Mouse (Mus musculus) midbrain, postnatal 0 days (tissue): ENCODE results near the gene Mpdz. TPM values are rescaled to one million over a fixed set of nuclear protein-coding genes. Genes with fewer than 3 reads are reported as not detected.

ENCODE experiments used
- ATAC-seq: fragments of 200-750 bp; cut with Nextera tagmentation; 2 replicates; pipeline ENCODE4 v1.8.0; 2017; ENCODE audit warnings: moderate number of reproducible peaks, mild to moderate bottlenecking, moderate TSS enrichment, moderate library complexity; ENCODE audit not compliant: low FRiP score
- DNase-seq: peaks from one replicate; pipeline ENCODE4 v3.0.0-alpha.2; 2015; ENCODE audit warnings: low spot score
- H3K27ac ChIP-seq: fragments of 300-500 bp; sonication (generic); 2 replicates; pipeline ENCODE4 v1.5.1; 2014; ENCODE audit warnings: low read depth, mild to moderate bottlenecking, low read length, mixed read lengths
- H3K27me3 ChIP-seq: fragments of 300-500 bp; sonication (generic); 2 replicates; pipeline ENCODE4 v1.6.1; 2014; ENCODE audit warnings: low read length, control low read depth, mixed read lengths; ENCODE audit not compliant: insufficient read depth
- H3K36me3 ChIP-seq: fragments of 300-500 bp; sonication (generic); 2 replicates; pipeline ENCODE4 v1.6.1; 2014; ENCODE audit warnings: low read length, control low read depth, mixed read lengths; ENCODE audit not compliant: insufficient read depth
- H3K4me1 ChIP-seq: fragments of 300-500 bp; sonication (generic); 2 replicates; pipeline ENCODE4 v1.6.1; 2014; ENCODE audit warnings: mild to moderate bottlenecking, control low read depth, antibody characterized with exemption, low read length, mixed read lengths; ENCODE audit not compliant: insufficient read depth
- H3K4me2 ChIP-seq: fragments of 300-500 bp; sonication (generic); 2 replicates; pipeline ENCODE4 v1.6.1; 2014; ENCODE audit warnings: low read depth, mild to moderate bottlenecking, low read length, mixed read lengths; ENCODE audit not compliant: poor library complexity, severe bottlenecking
- H3K4me3 ChIP-seq: fragments of 300-500 bp; sonication (generic); 2 replicates; pipeline ENCODE4 v1.5.1; 2014; ENCODE audit warnings: low read depth, mild to moderate bottlenecking, low read length, moderate library complexity
- H3K9ac ChIP-seq: fragments of 300-500 bp; sonication (generic); replicated peaks from 2 replicates; pipeline ENCODE4 v1.6.1; 2014; ENCODE audit warnings: mild to moderate bottlenecking, low read length, moderate library complexity, mixed read lengths; ENCODE audit not compliant: poor library complexity, severe bottlenecking
- H3K9me3 ChIP-seq: fragments of 300-500 bp; sonication (generic); 2 replicates; pipeline ENCODE4 v1.6.1; 2016; ENCODE audit warnings: low read length, control low read depth
- CTCF ChIP-seq: IDR thresholded peaks from 2 replicates; pipeline ENCODE4 v1.5.1; 2016; ENCODE audit warnings: antibody characterized with exemption, mild to moderate bottlenecking
- WGBS: fragments of 180-500 bp; shearing (Covaris S2); extraction: QIAGEN DNeasy Blood & Tissue Kit; methylation state at CpG from one replicate; pipeline ENCODE4 v1.1.7; 2014; 5-methylcytosine and 5-hydroxymethylcytosine counted together
- polyA plus RNA-seq: library from polyadenylated mRNA; unstranded; fragments of >200 nt; fragmentation: Nextera tagmentation; extraction: Ambion mirVana; gene quantifications from 2 replicates; pipeline ENCODE4 v1.2.1, GENCODE M21; 2015
- total RNA-seq: library from RNA; depleted of rRNA; stranded (reverse); fragments of >200 nt; gene quantifications from 2 replicates; pipeline ENCODE4 v1.2.3, GENCODE M21; 2014

The Mpdz gene
- total and polyA plus RNA-seq, 2 experiments from 2014 or later = 8.4 to 23.7 TPM

DNA sequence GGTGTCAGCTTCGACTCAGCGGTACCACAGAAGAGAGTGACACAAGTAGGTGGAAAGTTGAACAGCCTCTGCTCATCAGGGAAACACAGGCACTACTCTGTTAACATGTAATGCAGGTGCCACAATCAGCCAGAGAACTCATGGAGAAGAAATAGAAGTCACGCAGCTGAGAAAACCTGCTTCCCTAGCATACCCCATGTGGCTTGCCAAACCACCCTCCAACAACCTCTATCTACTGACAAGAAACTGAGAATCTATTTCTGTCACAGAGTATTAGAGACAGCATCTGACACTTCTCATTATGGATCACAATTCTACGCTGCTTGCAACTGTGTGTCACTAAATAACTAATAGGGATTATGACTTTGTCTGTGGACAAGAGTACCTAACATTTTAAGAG is 70.3 kb downstream of the Mpdz start:
- WGBS = 91% methylated on average over 4 of the region's 4 CpGs
- no peak overlapping the region for H3K4me3 ChIP-seq
- no peak for ATAC-seq
- no peak overlapping the region for H3K4me2 ChIP-seq
- H3K9me3 ChIP-seq = no peaks in the 10 kb centered on the region
- no peak for DNase-seq
- no peaks in the 10 kb centered on the region for H3K27me3 ChIP-seq
- TF ChIP-seq CTCF = no peak
- H3K27ac ChIP-seq = no peak overlapping the region
- no peaks in the 10 kb centered on the region for H3K4me1 ChIP-seq
- no peak overlapping the region for H3K9ac ChIP-seq
- no peaks in the 10 kb centered on the region for H3K36me3 ChIP-seq

DNA sequence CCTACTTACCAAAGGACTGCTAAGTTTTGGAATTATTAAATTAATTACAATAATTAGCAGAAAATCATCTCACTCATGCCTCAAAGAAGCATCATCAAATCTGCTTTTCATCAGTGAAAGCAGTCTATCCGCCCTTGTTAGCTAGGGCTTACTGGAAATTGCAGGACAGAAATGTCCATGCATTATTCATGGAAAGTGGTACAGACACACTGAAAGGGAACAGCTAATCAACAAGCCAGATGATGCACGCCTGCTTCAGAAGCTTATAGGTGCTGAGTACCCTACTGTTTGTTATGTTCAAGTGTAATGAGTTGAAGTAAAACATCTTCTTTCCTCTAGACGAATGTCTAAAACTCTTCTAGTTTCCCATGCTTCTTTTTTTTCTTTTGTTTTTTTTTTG is 91.2 kb downstream of the Mpdz start:
- Histone ChIP-seq H3K36me3 (peaks cover 8% of the 10 kb centered on the region; the same call in 1 of the 2 replicates), H3K9me3 (no peaks in the 10 kb centered on the region), H3K4me2 (no peak overlapping the region), H3K4me3 (no peak overlapping the region), H3K9ac (no peak overlapping the region), H3K27me3 (no peaks in the 10 kb centered on the region), H3K4me1 (no peaks in the 10 kb centered on the region), H3K27ac (no peak overlapping the region)
- 35% methylated on average over 3 of the region's 3 CpGs for WGBS
- DNase-seq (no peak), ATAC-seq (no peak)
- no peak for TF ChIP-seq CTCF

DNA sequence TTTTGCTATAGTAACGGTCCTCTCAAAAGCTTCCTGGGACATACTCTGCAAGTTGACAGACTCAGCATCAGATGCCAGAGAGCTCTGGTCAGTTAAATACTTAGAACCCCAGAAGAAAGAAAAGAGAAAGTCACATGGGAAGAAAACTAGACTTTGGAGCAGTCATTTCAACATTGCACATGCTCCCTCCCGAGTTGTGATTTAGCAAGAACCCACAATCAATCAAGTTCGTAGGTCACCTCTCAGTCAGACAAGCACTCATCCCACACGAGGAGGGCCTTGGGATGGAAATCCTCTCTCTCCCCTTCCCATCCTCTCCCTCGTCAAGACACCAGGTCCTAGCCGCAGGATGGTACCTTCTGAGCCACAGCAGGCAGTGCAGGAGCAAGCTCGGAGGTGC is 94.0 kb downstream of the Mpdz start:
- 92% methylated on average over 7 of the region's 7 CpGs for WGBS
- TF ChIP-seq CTCF = no peak
- no peak for ATAC-seq

DNA sequence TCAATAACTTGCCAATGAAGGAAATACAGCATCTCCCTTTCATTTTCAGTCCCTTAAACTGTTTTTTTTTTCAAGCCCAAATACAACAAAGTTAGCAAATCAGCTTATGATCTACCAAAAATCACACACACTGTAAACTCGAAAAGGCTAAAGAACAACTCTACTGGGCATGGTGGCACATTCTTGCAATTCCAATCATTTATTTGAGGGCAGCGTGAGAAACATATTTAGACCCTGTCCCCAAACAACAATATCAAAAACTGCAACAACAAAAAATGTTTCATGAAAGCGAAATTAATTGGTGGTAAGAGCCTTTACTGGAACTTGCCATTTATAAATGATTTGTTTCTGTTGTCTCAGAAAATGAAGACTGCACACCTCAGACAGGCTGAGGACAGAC is 97.5 kb downstream of the Mpdz start:
- TF ChIP-seq CTCF = no peak
- Histone ChIP-seq H3K4me2 (no peak overlapping the region), H3K9ac (no peak overlapping the region), H3K27me3 (no peaks in the 10 kb centered on the region), H3K4me1 (no peaks in the 10 kb centered on the region), H3K9me3 (no peaks in the 10 kb centered on the region), H3K36me3 (peaks cover 8% of the 10 kb centered on the region; the same call in 1 of the 2 replicates), H3K27ac (no peak overlapping the region), H3K4me3 (no peak overlapping the region)
- DNase-seq (no peak), ATAC-seq (no peak)
- WGBS = 92% methylated on average over 3 of the region's 3 CpGs

More for the DNA sequence above, 94.0 kb downstream of the Mpdz start:
- Histone ChIP-seq H3K4me1 (no peaks in the 10 kb centered on the region), H3K27me3 (no peaks in the 10 kb centered on the region), H3K4me2 (no peak overlapping the region), H3K9ac (no peak overlapping the region), H3K4me3 (no peak overlapping the region), H3K9me3 (no peaks in the 10 kb centered on the region), H3K36me3 (peaks cover 8% of the 10 kb centered on the region; the same call in 1 of the 2 replicates), H3K27ac (no peak overlapping the region)
- no peak for DNase-seq

DNA sequence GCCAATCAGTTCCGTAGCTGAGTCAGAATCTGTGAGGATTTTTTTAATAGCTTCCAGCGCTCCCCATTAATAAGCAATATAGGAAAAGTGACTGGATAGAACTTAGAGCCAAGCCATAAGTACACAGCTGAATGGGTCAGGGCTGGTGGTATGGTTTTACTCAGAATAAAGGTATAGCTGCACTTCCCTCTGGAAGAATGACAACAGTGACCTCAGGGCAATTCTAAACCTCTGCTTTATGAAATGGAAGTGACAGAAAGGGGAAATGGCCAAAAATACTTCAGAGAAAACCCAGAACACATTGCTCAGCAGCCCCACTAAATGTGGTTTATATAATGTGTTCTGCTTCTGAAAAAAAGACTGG is 109.0 kb downstream of the Mpdz start:
- no peak for TF ChIP-seq CTCF
- Histone ChIP-seq H3K27me3 (no peaks in the 10 kb centered on the region), H3K4me2 (no peak overlapping the region), H3K4me1 (0 out of 2 replicates have a peak, but pooled peaks cover 4% of the 10 kb centered on the region), H3K27ac (no peak overlapping the region), H3K9me3 (no peaks in the 10 kb centered on the region), H3K36me3 (no peaks in the 10 kb centered on the region), H3K9ac (no peak overlapping the region), H3K4me3 (no peak overlapping the region)
- 51% methylated on average over 2 of the region's 2 CpGs for WGBS
- DNase-seq (no peak), ATAC-seq (no peak)

DNA sequence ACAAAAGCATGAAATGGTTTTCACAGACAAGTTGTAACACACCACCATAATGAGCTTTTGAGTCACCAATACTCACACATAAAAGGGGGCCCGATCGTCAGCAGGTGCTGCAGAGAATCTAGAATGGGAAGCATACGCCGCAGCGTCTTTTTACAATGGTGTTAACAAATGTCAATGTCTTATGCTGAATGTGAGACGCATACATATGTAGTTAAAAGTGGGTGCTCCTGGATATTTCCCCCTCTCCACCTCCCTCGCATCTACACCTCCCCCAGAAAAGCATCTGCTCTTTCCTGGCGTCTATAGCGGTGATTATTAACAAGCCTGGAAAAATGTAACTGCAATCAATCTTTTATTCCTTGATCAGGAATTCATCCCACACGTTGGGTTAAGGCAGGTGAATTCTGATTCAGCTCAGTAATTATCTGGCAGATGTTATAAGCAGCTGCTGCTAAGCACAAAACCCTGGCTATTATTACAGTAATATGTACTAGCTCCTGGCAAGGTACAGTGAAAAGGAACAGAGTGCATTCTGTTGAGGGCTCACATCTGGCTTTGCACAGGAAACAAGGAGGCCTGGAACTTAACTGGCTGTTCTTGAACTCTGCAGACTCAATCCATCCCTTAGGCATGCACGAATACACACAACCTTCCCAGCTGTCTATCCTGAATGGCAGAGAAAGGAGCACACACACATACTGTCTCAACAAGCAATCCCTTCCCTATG is 109.6 kb downstream of the Mpdz start:
- ATAC-seq = peak; percentile 58; the same call in 1 of the 2 replicates

More for the DNA sequence above, 109.6 kb downstream of the Mpdz start:
- H3K4me1 ChIP-seq = 0 out of 2 replicates have a peak, but pooled peaks cover 4% of the 10 kb centered on the region
- 23% methylated on average over 11 of the region's 11 CpGs for WGBS
- H3K27me3 ChIP-seq = no peaks in the 10 kb centered on the region
- peak; percentile 3 for DNase-seq
- H3K36me3 ChIP-seq = no peaks in the 10 kb centered on the region
- peak overlapping the region; percentile 47 for H3K27ac ChIP-seq
- TF ChIP-seq CTCF = no peak
- no peak overlapping the region for H3K4me3 ChIP-seq
- no peaks in the 10 kb centered on the region for H3K9me3 ChIP-seq
- H3K4me2 ChIP-seq = peak overlapping the region; percentile 20
- H3K9ac ChIP-seq = 0 out of 2 replicates have a peak overlapping the region, but pooled peaks have one; percentile 19
